Mouse (Mus musculus) hindlimb bud, embryonic 11.5 days (tissue): Measurements from ENCODE around the gene Sgms1.

Experiments used
- DNase-seq: peaks from one replicate; pipeline ENCODE4 v3.0.0-alpha.2; 2012; ENCODE audit warnings: low read depth, low spot score; ENCODE audit errors: extremely low spot score

The Sgms1 gene

GRCm38 (mm10) chr19:32223751-32224174 lies 165.8 kb downstream of the Sgms1 start:
- DNase-seq = no peak

- DNase-seq = no peak
Measured at GRCm38 (mm10) chr19:32222083-32222482, 167.4 kb downstream of the Sgms1 start.

GRCm38 (mm10) chr19:32220991-32221390 lies 168.5 kb downstream of the Sgms1 start:
- DNase-seq = no peak

- DNase-seq = no peak
Measured at GRCm38 (mm10) chr19:32216710-32217109, 172.8 kb downstream of the Sgms1 start.

- no peak for DNase-seq
Measured at GRCm38 (mm10) chr19:32214905-32215806, 174.4 kb downstream of the Sgms1 start.

- no peak for DNase-seq
Measured at GRCm38 (mm10) chr19:32213577-32213976, 175.9 kb downstream of the Sgms1 start.

GRCm38 (mm10) chr19:32211293-32211585 lies 178.3 kb downstream of the Sgms1 start:
- DNase-seq = no peak

- peak; percentile 63 for DNase-seq
Measured at GRCm38 (mm10) chr19:32210450-32211292, 178.8 kb downstream of the Sgms1 start.

- DNase-seq = no peak
Measured at GRCm38 (mm10) chr19:32210099-32210449, 179.4 kb downstream of the Sgms1 start.

- no peak for DNase-seq
Measured at GRCm38 (mm10) chr19:32202131-32203114, 187.1 kb downstream of the Sgms1 start.

- no peak for DNase-seq
Measured at GRCm38 (mm10) chr19:32199861-32200574, 189.5 kb downstream of the Sgms1 start.

GRCm38 (mm10) chr19:32199133-32199532 lies 190.4 kb downstream of the Sgms1 start:
- DNase-seq = no peak

GRCm38 (mm10) chr19:32198494-32199106 lies 190.9 kb downstream of the Sgms1 start:
- DNase-seq = no peak

- no peak for DNase-seq
Measured at GRCm38 (mm10) chr19:32196976-32197819, 192.3 kb downstream of the Sgms1 start.

- DNase-seq = no peak
Measured at GRCm38 (mm10) chr19:32196222-32196621, 193.3 kb downstream of the Sgms1 start.

GRCm38 (mm10) chr19:32194863-32195262 lies 194.7 kb downstream of the Sgms1 start:
- no peak for DNase-seq

- no peak for DNase-seq
Measured at GRCm38 (mm10) chr19:32194074-32194473, 195.4 kb downstream of the Sgms1 start.

- DNase-seq = no peak
Measured at GRCm38 (mm10) chr19:32191596-32191995, 197.9 kb downstream of the Sgms1 start.

- no peak for DNase-seq
Measured at GRCm38 (mm10) chr19:32189961-32190360, 199.6 kb downstream of the Sgms1 start.
